Mouse (Mus musculus): ENCODE data around the gene Gm10644. TPM values are rescaled to one million over a fixed set of nuclear protein-coding genes. Genes with fewer than 3 reads are reported as not detected.

The Gm10644 gene
- polyA plus RNA-seq, 1 experiment from 2014 or later, result 0.37 TPM

DNA sequence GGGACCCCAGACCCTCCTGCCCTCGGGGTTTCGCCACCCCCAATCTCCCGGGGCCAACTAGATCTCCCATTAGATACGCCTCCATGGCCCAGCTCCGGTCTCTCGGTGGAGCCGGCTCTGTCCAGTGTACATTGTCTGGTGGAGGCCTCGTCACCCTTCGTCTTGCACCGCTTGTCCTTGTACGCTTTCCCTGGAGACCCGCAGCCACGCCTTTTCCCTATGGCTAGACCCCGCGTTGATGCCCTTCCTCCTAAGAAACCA is 883 bp upstream of the Gm10644 start:
- Histone ChIP-seq H3K27ac (ENCODE audit: low read depth, low read length) (peak overlapping the region; percentile 62), H3K4me3 (ENCODE audit: low read depth, low read length) (peak overlapping the region; percentile 74), H3K4me2 (peak overlapping the region; percentile 92), H3K9me3 (ENCODE audit: control insufficient read depth, low read length) (no peaks in the 10 kb centered on the region), H3K9ac (ENCODE audit: low read depth, low read length) (peak overlapping the region; percentile 74), H3K27me3 (replicated peaks; ENCODE audit: control insufficient read depth, insufficient read depth, low read length) (no peaks in the 10 kb centered on the region), H3K4me1 (replicated peaks; ENCODE audit: control insufficient read depth, insufficient read depth, low read length) (peaks cover 12% of the 10 kb centered on the region), H3K36me3 (ENCODE audit: control insufficient read depth, insufficient read depth, low read length) (no peaks in the 10 kb centered on the region; the same call in 1 of the 2 replicates)
- DNase-seq (ENCODE audit: low spot score) (no peak), ATAC-seq (replicated peaks; ENCODE audit: low FRiP score) (no peak)
- whole genome bisulfite sequencing, result 2% methylated on average over 15 of the region's 15 CpGs

- Histone ChIP-seq H3K27ac (ENCODE audit: low read depth, low read length) (0 out of 2 replicates have a peak overlapping the region, but pooled peaks have one; percentile 35), H3K9ac (ENCODE audit: low read depth, low read length) (peak overlapping the region; percentile 44; the same call in 1 of the 2 replicates), H3K4me3 (ENCODE audit: low read depth, low read length) (peak overlapping the region; percentile 74), H3K36me3 (ENCODE audit: control insufficient read depth, insufficient read depth, low read length) (no peaks in the 10 kb centered on the region; the same call in 1 of the 2 replicates), H3K4me2 (peak overlapping the region; percentile 92), H3K27me3 (replicated peaks; ENCODE audit: control insufficient read depth, insufficient read depth, low read length) (no peaks in the 10 kb centered on the region), H3K4me1 (replicated peaks; ENCODE audit: control insufficient read depth, insufficient read depth, low read length) (peaks cover 12% of the 10 kb centered on the region), H3K9me3 (ENCODE audit: control insufficient read depth, low read length) (no peaks in the 10 kb centered on the region)
- whole genome bisulfite sequencing, result 2% methylated on average over 14 of the region's 14 CpGs
- DNase-seq (ENCODE audit: low spot score) (no peak), ATAC-seq (replicated peaks; ENCODE audit: low FRiP score) (no peak)
Measured at GRCm38 (mm10) chr8:83954749-83955105, 278 bp downstream of the Gm10644 start.

DNA sequence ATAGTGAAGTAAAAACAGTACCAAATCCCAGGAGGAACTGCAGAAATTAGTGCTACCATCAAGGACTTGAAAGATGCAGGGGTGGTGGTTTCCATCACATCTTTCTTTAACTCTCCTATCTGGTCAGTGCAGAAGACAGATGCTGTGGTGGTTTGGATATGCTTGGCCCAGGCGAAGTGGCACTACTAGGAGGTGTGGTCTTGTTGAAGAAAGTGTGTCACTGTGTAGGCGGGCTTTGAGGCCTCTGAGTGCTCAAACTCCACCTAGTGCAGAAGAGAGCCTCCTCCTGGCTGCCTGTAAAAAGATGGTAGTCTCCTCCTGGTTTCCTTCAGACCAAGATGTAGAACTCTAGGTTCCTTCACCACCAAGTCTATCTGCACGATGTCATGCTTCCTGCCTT is 9.5 kb downstream of the Gm10644 start:
- Histone ChIP-seq H3K4me3 (ENCODE audit: low read depth, low read length) (no peak overlapping the region), H3K9me3 (ENCODE audit: control insufficient read depth, low read length) (no peaks in the 10 kb centered on the region), H3K9ac (ENCODE audit: low read depth, low read length) (no peak overlapping the region), H3K36me3 (ENCODE audit: control insufficient read depth, insufficient read depth, low read length) (no peaks in the 10 kb centered on the region), H3K4me2 (no peak overlapping the region), H3K27ac (ENCODE audit: low read depth, low read length) (no peak overlapping the region), H3K27me3 (replicated peaks; ENCODE audit: control insufficient read depth, insufficient read depth, low read length) (no peaks in the 10 kb centered on the region), H3K4me1 (replicated peaks; ENCODE audit: control insufficient read depth, insufficient read depth, low read length) (no peaks in the 10 kb centered on the region)
- 48% methylated on average over 3 of the region's 3 CpGs for WGBS
- DNase-seq (ENCODE audit: low spot score) (no peak), ATAC-seq (replicated peaks; ENCODE audit: low FRiP score) (no peak)

- no peak overlapping the region for H3K4me2 ChIP-seq
- H3K36me3 ChIP-seq (ENCODE audit: control insufficient read depth, insufficient read depth, low read length), result peaks cover 10% of the 10 kb centered on the region; the same call in 1 of the 2 replicates
- 67% methylated on average over 1 of the region's 1 CpGs for WGBS
- no peaks in the 10 kb centered on the region for H3K4me1 ChIP-seq (replicated peaks; ENCODE audit: control insufficient read depth, insufficient read depth, low read length)
- H3K27me3 ChIP-seq (replicated peaks; ENCODE audit: control insufficient read depth, insufficient read depth, low read length), result no peaks in the 10 kb centered on the region
- H3K9ac ChIP-seq (ENCODE audit: low read depth, low read length), result no peak overlapping the region
- ATAC-seq (replicated peaks; ENCODE audit: low FRiP score) (no peak), DNase-seq (ENCODE audit: low spot score) (no peak)
- no peak overlapping the region for H3K4me3 ChIP-seq (ENCODE audit: low read depth, low read length)
- no peak overlapping the region for H3K27ac ChIP-seq (ENCODE audit: low read depth, low read length)
- H3K9me3 ChIP-seq (ENCODE audit: control insufficient read depth, low read length), result no peaks in the 10 kb centered on the region
Measured at GRCm38 (mm10) chr8:83942446-83942845, 12.6 kb downstream of the Gm10644 start.

GRCm38 (mm10) chr8:83941066-83941677 is 13.8 kb downstream of the Gm10644 start:
- Histone ChIP-seq H3K27ac (ENCODE audit: low read depth, low read length) (no peak overlapping the region), H3K4me1 (replicated peaks; ENCODE audit: control insufficient read depth, insufficient read depth, low read length) (no peaks in the 10 kb centered on the region), H3K4me2 (no peak overlapping the region), H3K36me3 (ENCODE audit: control insufficient read depth, insufficient read depth, low read length) (peaks cover 10% of the 10 kb centered on the region; the same call in 1 of the 2 replicates), H3K27me3 (replicated peaks; ENCODE audit: control insufficient read depth, insufficient read depth, low read length) (no peaks in the 10 kb centered on the region), H3K9me3 (ENCODE audit: control insufficient read depth, low read length) (no peaks in the 10 kb centered on the region), H3K4me3 (ENCODE audit: low read depth, low read length) (no peak overlapping the region), H3K9ac (ENCODE audit: low read depth, low read length) (no peak overlapping the region)
- 78% methylated on average over 6 of the region's 6 CpGs for WGBS
- no peak for ATAC-seq (replicated peaks; ENCODE audit: low FRiP score)
- DNase-seq (ENCODE audit: low spot score), result no peak

DNA sequence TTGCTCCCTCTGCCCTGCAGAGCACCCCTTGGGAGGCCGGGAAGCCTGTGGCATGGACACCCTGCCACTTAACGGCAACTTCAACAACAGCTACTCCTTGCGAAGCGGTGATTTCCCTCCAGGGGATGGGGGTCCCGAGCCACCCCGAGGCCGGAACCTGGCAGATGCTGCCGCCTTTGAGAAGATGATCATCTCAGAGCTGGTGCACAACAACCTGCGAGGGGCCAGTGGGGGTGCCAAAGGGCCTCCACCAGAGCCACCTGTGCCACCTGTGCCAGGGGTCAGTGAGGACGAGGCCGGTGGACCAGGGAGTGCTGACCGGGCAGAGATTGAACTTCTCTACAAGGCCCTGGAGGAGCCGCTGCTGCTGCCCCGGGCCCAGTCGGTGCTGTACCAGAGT is 16.7 kb downstream of the Gm10644 start:
- 89% methylated on average over 15 of the region's 15 CpGs for WGBS
- Histone ChIP-seq H3K4me3 (ENCODE audit: low read depth, low read length) (no peak overlapping the region), H3K36me3 (ENCODE audit: control insufficient read depth, insufficient read depth, low read length) (peaks cover 24% of the 10 kb centered on the region), H3K27me3 (replicated peaks; ENCODE audit: control insufficient read depth, insufficient read depth, low read length) (no peaks in the 10 kb centered on the region), H3K4me1 (replicated peaks; ENCODE audit: control insufficient read depth, insufficient read depth, low read length) (no peaks in the 10 kb centered on the region), H3K9me3 (ENCODE audit: control insufficient read depth, low read length) (no peaks in the 10 kb centered on the region), H3K9ac (ENCODE audit: low read depth, low read length) (no peak overlapping the region), H3K27ac (ENCODE audit: low read depth, low read length) (no peak overlapping the region), H3K4me2 (no peak overlapping the region)
- ATAC-seq (replicated peaks; ENCODE audit: low FRiP score) (no peak), DNase-seq (ENCODE audit: low spot score) (no peak)

DNA sequence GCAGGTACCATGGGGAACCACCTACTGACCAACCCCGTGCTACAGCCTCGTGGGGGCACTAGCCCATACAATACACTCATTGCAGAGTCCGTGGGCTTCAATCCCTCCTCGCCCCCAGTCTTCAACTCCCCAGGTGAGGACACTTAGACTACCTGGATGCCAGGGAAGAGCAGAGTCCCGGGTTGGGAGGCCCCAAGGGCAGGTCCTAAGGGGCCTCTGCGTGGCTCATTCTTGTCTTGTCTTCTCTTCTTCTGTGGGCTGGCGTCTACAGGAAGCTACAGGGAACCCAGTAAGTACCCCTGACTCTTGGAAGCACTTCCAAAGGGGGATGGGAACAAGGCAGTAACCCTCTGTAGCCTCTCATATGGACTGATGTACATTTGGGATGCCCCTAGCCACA is 17.4 kb downstream of the Gm10644 start:
- no peak overlapping the region for H3K9ac ChIP-seq (ENCODE audit: low read depth, low read length)
- H3K27me3 ChIP-seq (replicated peaks; ENCODE audit: control insufficient read depth, insufficient read depth, low read length), result no peaks in the 10 kb centered on the region
- H3K36me3 ChIP-seq (ENCODE audit: control insufficient read depth, insufficient read depth, low read length), result peaks cover 24% of the 10 kb centered on the region
- H3K27ac ChIP-seq (ENCODE audit: low read depth, low read length), result no peak overlapping the region
- DNase-seq (ENCODE audit: low spot score) (no peak), ATAC-seq (replicated peaks; ENCODE audit: low FRiP score) (no peak)
- H3K9me3 ChIP-seq (ENCODE audit: control insufficient read depth, low read length), result no peaks in the 10 kb centered on the region
- H3K4me1 ChIP-seq (replicated peaks; ENCODE audit: control insufficient read depth, insufficient read depth, low read length), result no peaks in the 10 kb centered on the region
- H3K4me3 ChIP-seq (ENCODE audit: low read depth, low read length), result no peak overlapping the region
- WGBS, result 83% methylated on average over 7 of the region's 7 CpGs
- no peak overlapping the region for H3K4me2 ChIP-seq

- peaks cover 37% of the 10 kb centered on the region for H3K36me3 ChIP-seq (ENCODE audit: control insufficient read depth, insufficient read depth, low read length)
- H3K4me1 ChIP-seq (replicated peaks; ENCODE audit: control insufficient read depth, insufficient read depth, low read length), result no peaks in the 10 kb centered on the region
- no peak overlapping the region for H3K9ac ChIP-seq (ENCODE audit: low read depth, low read length)
- H3K27ac ChIP-seq (ENCODE audit: low read depth, low read length), result no peak overlapping the region
- no peak overlapping the region for H3K4me2 ChIP-seq
- ATAC-seq (replicated peaks; ENCODE audit: low FRiP score) (no peak), DNase-seq (ENCODE audit: low spot score) (no peak)
- no peaks in the 10 kb centered on the region for H3K27me3 ChIP-seq (replicated peaks; ENCODE audit: control insufficient read depth, insufficient read depth, low read length)
- H3K9me3 ChIP-seq (ENCODE audit: control insufficient read depth, low read length), result no peaks in the 10 kb centered on the region
- WGBS, result 87% methylated on average over 8 of the region's 8 CpGs
- H3K4me3 ChIP-seq (ENCODE audit: low read depth, low read length), result no peak overlapping the region
Measured at GRCm38 (mm10) chr8:83935435-83935834, 19.6 kb downstream of the Gm10644 start.

DNA sequence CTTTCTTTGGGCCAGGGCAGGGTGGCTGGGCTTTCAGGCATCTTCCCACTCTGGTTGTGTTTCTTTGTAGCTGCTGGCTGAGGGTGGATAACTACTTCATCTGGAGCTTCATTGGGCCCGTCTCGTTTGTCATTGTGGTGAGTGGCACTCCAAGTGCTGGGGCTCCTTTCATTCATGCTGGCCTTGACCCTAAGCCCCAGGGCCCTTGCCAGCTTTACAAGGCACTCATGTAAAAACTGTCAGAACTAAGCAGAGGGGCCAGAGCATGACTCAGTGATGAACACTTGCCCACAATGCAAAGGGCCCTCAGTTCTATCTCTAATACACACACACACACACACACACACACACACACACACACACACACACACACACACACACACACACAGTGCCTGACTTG is 20.0 kb downstream of the Gm10644 start:
- ATAC-seq (replicated peaks; ENCODE audit: low FRiP score) (no peak), DNase-seq (ENCODE audit: low spot score) (no peak)
- Histone ChIP-seq H3K4me3 (ENCODE audit: low read depth, low read length) (no peak overlapping the region), H3K9ac (ENCODE audit: low read depth, low read length) (no peak overlapping the region), H3K27ac (ENCODE audit: low read depth, low read length) (no peak overlapping the region), H3K9me3 (ENCODE audit: control insufficient read depth, low read length) (no peaks in the 10 kb centered on the region), H3K4me2 (no peak overlapping the region), H3K4me1 (replicated peaks; ENCODE audit: control insufficient read depth, insufficient read depth, low read length) (no peaks in the 10 kb centered on the region), H3K27me3 (replicated peaks; ENCODE audit: control insufficient read depth, insufficient read depth, low read length) (no peaks in the 10 kb centered on the region), H3K36me3 (ENCODE audit: control insufficient read depth, insufficient read depth, low read length) (peaks cover 38% of the 10 kb centered on the region)
- 87% methylated on average over 2 of the region's 2 CpGs for WGBS
